Mouse (Mus musculus): ENCODE measurements around the gene Tln1. TPM values are rescaled to one million over a fixed set of nuclear protein-coding genes. Genes with fewer than 3 reads are reported as not detected.

Tln1 gene
- total and polyA plus RNA-seq, 3 experiments: 22.9 to 146 (median 112) TPM

DNA sequence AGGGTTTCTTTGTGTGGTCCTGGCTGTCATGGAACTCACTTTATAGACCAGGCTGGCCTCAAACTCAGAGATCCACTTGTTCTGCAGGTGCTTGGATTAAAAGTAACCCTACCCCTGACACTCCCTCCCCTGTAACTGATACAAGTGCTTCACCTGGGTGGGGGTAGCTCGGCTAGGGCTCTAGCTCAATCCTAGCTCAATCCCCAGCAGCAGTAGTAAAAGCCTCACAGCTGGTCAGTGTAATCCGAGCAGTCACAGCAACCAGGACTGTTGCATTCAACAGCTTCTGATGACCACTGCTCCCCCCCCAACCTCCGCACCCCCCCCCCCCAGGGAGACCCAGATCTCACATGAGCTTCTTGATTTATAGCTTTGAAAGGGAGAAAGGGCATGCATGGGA is 20.4 kb downstream of the Tln1 start:
- Histone ChIP-seq H3K4me1 (ENCODE audit: control insufficient read depth in 1 of 2, insufficient read depth in 2 of 2, low read length in 2 of 2) (no peaks in the 10 kb centered on the region), H3K4me3 (ENCODE audit: control insufficient read depth in 1 of 2, insufficient read depth in 1 of 2, low read depth in 2 of 2, low read length in 2 of 2) (no peak overlapping the region), H3K36me3 (ENCODE audit: control insufficient read depth in 1 of 2, insufficient read depth in 2 of 2, low read length in 2 of 2) (peaks cover 0 to 13% of the 10 kb centered on the region in 2 experiments; a peak in 2 of 4 replicates), H3K27me3 (ENCODE audit: control insufficient read depth in 1 of 2, insufficient read depth in 2 of 2, low read length in 2 of 2) (no peaks in the 10 kb centered on the region), H3K79me2 (ENCODE audit: control insufficient read depth, insufficient read depth, low read length, poor library complexity) (no peaks in the 10 kb centered on the region), H3K27ac (ENCODE audit: control insufficient read depth, low read depth, low read length) (no peak overlapping the region), H3K9ac (ENCODE audit: control insufficient read depth, low read depth, low read length, poor library complexity, severe bottlenecking) (no peak overlapping the region), H3K9me3 (replicated peaks; ENCODE audit: insufficient read depth, low read length) (no peaks in the 10 kb centered on the region)
- TF ChIP-seq ZC3H11A (IDR thresholded peaks at IDR 0.05; ENCODE audit: low read depth, low read length) (no peak), HCFC1 (IDR thresholded peaks at IDR 0.05; ENCODE audit: low read depth, low read length) (no peak)
- no peak for DNase-seq (ENCODE audit: low read depth, low spot score)

GRCm38 (mm10) chr4:43536031-43536430 is 26.5 kb downstream of the Tln1 start:
- H3K4me1 ChIP-seq (ENCODE audit: control insufficient read depth in 1 of 2, insufficient read depth in 2 of 2, low read length in 2 of 2): no peaks in the 10 kb centered on the region
- no peaks in the 10 kb centered on the region for H3K9me3 ChIP-seq (replicated peaks; ENCODE audit: insufficient read depth, low read length)

GRCm38 (mm10) chr4:43535628-43536027 is 26.9 kb downstream of the Tln1 start:
- Histone ChIP-seq H3K9me3 (replicated peaks; ENCODE audit: insufficient read depth, low read length) (no peaks in the 10 kb centered on the region), H3K27ac (ENCODE audit: control insufficient read depth, low read depth, low read length) (no peak overlapping the region), H3K79me2 (ENCODE audit: control insufficient read depth, insufficient read depth, low read length, poor library complexity) (no peaks in the 10 kb centered on the region), H3K4me1 (ENCODE audit: control insufficient read depth in 1 of 2, insufficient read depth in 2 of 2, low read length in 2 of 2) (no peaks in the 10 kb centered on the region; a peak in 1 of 4 replicates), H3K9ac (ENCODE audit: control insufficient read depth, low read depth, low read length, poor library complexity, severe bottlenecking) (no peak overlapping the region), H3K4me3 (ENCODE audit: control insufficient read depth in 1 of 2, insufficient read depth in 1 of 2, low read depth in 2 of 2, low read length in 2 of 2) (no peak overlapping the region), H3K27me3 (ENCODE audit: control insufficient read depth in 1 of 2, insufficient read depth in 2 of 2, low read length in 2 of 2) (no peaks in the 10 kb centered on the region), H3K36me3 (ENCODE audit: control insufficient read depth in 1 of 2, insufficient read depth in 2 of 2, low read length in 2 of 2) (peaks cover 0 to 6% of the 10 kb centered on the region in 2 experiments; a peak in 2 of 4 replicates)
- DNase-seq (ENCODE audit: low read depth, low spot score): no peak
- no peak for TF ChIP-seq ZC3H11A (IDR thresholded peaks at IDR 0.05; ENCODE audit: low read depth, low read length)
- no peak for TF ChIP-seq MYB (IDR thresholded peaks at IDR 0.05; ENCODE audit: low read depth, low read length)
- no peak for TF ChIP-seq MXI1 (IDR thresholded peaks at IDR 0.05; ENCODE audit: low read depth, low read length)
- no peak for TF ChIP-seq CHD1 (IDR thresholded peaks at IDR 0.05; ENCODE audit: low read depth, low read length)
- TF ChIP-seq ELF1 (IDR thresholded peaks at IDR 0.05; ENCODE audit: low read depth, low read length): no peak
- TF ChIP-seq HCFC1 (IDR thresholded peaks at IDR 0.05; ENCODE audit: low read depth, low read length): no peak
- no peak for TF ChIP-seq POLR2AphosphoS2 (IDR thresholded peaks at IDR 0.05; ENCODE audit: low read length)
- no peak for TF ChIP-seq BHLHE40 (IDR thresholded peaks at IDR 0.05; ENCODE audit: borderline replicate concordance, low read depth, low read length)
- TF ChIP-seq TCF12 (IDR thresholded peaks at IDR 0.05; ENCODE audit: low read depth, low read length): no peak
- no peak for TF ChIP-seq POLR2A (IDR thresholded peaks at IDR 0.05; ENCODE audit: control insufficient read depth in 1 of 2, insufficient read depth in 1 of 2, low read depth in 1 of 2, low read length in 2 of 2, poor library complexity in 1 of 2)

More at GRCm38 (mm10) chr4:43536031-43536430, 26.5 kb downstream of the Tln1 start:
- Histone ChIP-seq H3K9ac (ENCODE audit: control insufficient read depth, low read depth, low read length, poor library complexity, severe bottlenecking) (no peak overlapping the region), H3K27me3 (ENCODE audit: control insufficient read depth in 1 of 2, insufficient read depth in 2 of 2, low read length in 2 of 2) (no peaks in the 10 kb centered on the region), H3K36me3 (ENCODE audit: control insufficient read depth in 1 of 2, insufficient read depth in 2 of 2, low read length in 2 of 2) (peaks cover 0 to 6% of the 10 kb centered on the region in 2 experiments; a peak in 2 of 4 replicates), H3K4me3 (ENCODE audit: control insufficient read depth in 1 of 2, insufficient read depth in 1 of 2, low read depth in 2 of 2, low read length in 2 of 2) (no peak overlapping the region), H3K27ac (ENCODE audit: control insufficient read depth, low read depth, low read length) (no peak overlapping the region), H3K79me2 (ENCODE audit: control insufficient read depth, insufficient read depth, low read length, poor library complexity) (no peaks in the 10 kb centered on the region)
- no peak for TF ChIP-seq NELFE (IDR thresholded peaks at IDR 0.05; ENCODE audit: low read depth, low read length)
- DNase-seq (ENCODE audit: low read depth, low spot score): no peak

All from MEL (cell line).